Mouse (Mus musculus) C3H10T1/2 (cell line): ENCODE results near the gene Emc9. TPM values are rescaled to one million over a fixed set of nuclear protein-coding genes. Genes with fewer than 3 reads are reported as not detected.

Experiments
- polyA plus RNA-seq, 2 experiments: library from polyadenylated mRNA; unstranded; fragments of >200 nt; fragmentation: generic; extraction: Trizol; gene quantifications; one replicate each; pipeline ENCODE4 v1.2.1; 2012; ENCODE audit warnings: missing spikeins in 2 of 2

Gene Emc9
- 10 to 100 TPM in 1 of 2 experiments, 1 to 10 TPM in 1; 6.1 to 11.5 TPM for polyA plus RNA-seq

DNA sequence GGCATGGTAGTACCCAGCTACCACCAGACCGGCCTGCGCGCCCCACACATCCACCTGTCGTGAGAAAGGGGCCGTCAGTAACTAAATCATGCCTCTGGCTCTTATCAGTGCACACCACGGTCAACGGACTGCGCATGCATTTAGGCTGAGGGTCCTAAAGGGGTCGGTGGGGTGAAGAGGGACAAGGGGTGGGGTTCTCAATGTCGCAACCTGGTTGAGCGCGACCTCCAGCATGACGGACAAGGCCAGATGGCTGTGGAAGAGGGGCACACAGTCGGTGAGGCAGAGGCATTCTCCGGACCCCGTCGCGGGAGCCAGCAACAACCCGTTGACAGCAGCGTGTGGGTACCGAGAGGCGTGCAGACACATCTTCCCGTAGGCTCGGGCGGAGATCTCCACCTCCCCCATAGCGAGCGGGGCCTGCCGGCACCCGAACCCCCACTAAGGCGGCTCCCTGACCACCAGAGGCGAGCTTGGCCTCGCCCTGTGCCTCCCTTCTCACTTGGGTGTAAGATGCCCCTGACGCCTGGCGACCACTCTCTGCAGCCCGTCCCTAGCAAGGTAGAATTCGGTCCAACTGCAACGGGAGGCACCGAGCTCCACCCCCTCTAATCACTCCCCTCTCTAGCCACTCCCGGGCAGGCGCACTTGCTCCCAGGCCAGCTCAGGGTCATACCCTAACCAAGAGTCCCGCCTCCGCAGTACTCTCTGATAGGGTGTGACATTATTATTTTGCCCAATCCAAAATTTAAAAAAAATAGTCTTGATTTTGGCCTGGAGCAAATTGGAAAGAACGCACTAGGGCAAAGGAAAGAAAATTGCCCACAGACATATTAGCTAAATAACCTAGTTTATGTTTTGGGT is at the start of gene Emc9:
Gene Emc9 (minus strand): TSS at position 601 of the 864 bp plus-strand sequence.

GRCm38 (mm10) chr14:55617822-55618221 is 32.7 kb upstream of the Emc9 start, which contains the start of gene Rec8:
Rec8 (plus strand) TSS chr14:55618037.

DNA sequence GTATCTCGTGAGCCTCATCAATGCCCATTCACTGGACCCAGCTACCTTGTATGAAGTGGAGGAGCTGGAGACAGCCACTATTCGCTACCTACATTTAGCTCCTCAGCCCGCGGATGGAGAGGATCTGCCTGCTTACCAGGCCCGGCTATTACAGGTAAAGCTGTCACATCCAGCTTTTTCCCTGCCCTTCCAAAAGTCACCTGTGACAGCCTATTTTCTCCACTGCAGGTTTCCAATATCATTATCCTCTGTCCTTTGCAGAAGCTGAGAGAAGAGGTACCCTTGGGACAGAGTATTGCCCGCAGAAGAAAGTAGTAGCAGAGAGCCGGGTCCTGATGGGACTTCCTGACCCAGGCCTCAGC is 18.1 kb upstream of the Emc9 start, which contains the start of gene Irf9:
Gene Irf9 (plus strand): TSS at position 301 of the 362 bp plus-strand sequence.

GRCm38 (mm10) chr14:55591331-55591891 is 6.3 kb upstream of the Emc9 start, which contains the start of gene Rnf31:
Rnf31 (plus strand) TSS chr14:55591708.

DNA sequence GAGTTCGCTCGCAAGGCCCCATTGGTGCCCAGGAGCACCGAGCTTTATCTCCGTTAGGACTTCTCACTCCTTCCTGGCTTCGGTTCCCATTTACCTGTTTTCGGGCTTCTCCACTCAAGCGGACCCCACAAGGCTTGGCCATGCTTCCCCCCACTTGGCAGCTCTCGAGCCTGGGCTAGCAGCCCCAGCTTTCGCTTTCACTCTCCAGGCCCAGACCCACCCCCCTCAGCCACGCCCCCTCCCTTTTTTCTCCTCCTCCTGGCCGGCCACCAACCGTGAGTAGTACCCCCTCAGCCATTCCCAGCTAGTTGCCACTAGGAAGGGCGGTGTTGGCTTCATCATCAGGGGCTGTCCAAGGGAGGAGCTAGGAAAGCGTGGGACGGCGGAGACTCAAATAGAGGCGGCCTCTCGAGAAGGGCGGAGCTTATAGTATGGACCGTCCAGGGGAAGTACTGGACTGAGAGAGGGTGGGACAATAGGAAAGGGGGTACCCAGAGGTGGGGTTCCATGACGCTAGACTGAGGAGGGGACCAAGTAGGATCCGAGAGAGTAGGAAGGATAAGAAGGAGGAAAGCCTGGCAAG is 5.7 kb upstream of the Emc9 start, which contains the start of gene Psme2:
Gene Psme2 (minus strand): TSS at position 366 of the 583 bp plus-strand sequence.

GRCm38 (mm10) chr14:55577871-55578667 is 7.0 kb downstream of the Emc9 start, which contains the start of gene Psme1:
Psme1 (plus strand) TSS chr14:55578123.

DNA sequence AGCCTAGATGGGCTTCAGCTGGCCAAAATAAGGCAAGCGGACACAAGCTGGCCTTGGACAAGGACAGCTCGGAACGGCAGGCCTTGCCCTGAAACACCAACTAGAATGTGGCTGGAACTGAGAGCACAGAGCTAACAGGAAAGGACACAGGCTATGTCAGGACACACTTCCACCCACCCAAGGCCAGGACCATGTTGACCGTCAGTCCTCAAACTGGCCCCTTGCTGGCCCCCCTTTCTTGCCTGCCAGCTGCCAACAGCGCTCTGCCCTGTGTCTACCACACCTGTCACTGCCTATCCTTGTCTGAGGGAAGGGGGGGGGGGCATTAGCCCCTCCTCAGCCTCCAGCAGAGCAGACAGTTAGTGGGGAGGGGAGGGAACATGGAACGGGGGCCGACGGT is 9.8 kb downstream of the Emc9 start, which contains the start of gene Fitm1:
Gene Fitm1 (plus strand): TSS at position 316 of the 400 bp plus-strand sequence.

GRCm38 (mm10) chr14:55560202-55561073 is 24.7 kb downstream of the Emc9 start, which contains the start of gene A730061H03Rik:
A730061H03Rik (minus strand) TSS chr14:55560406.

DNA sequence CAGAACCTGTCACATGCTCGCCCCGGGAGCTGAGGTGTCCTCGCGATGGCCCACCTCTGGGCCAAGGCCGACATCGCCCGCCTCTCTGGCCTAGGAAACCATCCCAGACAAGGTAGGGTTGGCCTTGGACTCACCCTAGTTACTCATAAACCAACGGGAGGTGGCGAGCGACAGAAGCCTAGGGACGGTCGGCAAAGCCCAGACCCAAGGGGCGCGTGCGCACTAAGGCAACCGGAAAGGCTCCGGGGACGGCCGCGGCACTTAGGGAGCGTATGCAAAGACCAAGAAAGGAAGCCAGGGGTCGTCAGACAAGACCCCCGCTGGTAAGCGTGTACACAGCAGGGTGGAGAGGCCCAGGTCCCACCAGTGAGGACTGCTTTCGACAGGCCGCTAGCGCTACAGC is 25.3 kb downstream of the Emc9 start, which contains the start of gene Dcaf11:
Gene Dcaf11 (plus strand): TSS at position 208 of the 403 bp plus-strand sequence.

DNA sequence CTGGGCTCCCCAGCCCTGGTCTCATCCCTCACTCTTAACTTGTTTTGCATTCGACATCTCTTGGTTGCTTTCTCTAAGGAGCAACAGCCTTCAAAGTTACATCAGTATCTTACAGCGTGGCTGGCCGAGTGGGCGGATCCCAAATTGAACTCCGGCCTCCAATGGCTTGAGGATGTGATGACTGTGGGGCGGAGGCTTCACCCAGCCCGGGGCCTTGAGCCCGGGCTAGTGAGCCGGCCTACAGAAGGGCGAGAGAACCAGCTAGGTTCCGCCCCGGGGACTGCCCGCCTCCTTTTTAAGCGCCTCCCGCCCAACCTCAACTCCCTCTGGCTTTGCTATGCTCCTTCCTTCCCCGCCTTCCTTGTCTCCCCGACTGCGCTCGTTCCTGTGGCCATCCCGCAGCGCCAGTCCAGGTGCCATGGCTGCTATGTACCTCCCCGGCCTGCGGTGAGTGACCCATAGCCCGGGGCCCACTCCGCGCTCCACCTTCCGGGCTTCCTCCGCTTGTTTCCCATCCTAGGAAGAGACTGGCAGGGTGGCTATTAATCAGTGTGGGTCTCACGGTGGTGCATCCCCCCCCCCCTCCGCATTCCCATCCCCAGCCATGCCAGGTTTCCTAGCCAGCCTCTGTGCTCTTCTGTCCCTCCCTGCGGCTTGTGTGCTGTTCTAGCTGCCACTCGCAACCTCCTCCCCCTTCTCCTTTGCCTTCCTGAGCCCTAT is 44.9 kb downstream of the Emc9 start, which contains the start of gene Pck2:
Gene Pck2 (plus strand): TSS at position 200 of the 720 bp plus-strand sequence.

Other genes starting within 250 kb of the Emc9 start
- gene Dhrs4, start 106.5 kb downstream of the Emc9 start, polyA plus RNA-seq = 10 to 100 TPM; 26.9 to 60.5 TPM
- under 1 TPM; 0.02 to 0.26 TPM for gene Carmil3, start 94.7 kb downstream of the Emc9 start, polyA plus RNA-seq
- not detected for gene Cpne6, start 74.9 kb downstream of the Emc9 start, polyA plus RNA-seq
- under 1 TPM in 1 of 2 experiments, not detected in 1; 0.01 TPM for gene Nrl, start 60.3 kb downstream of the Emc9 start, polyA plus RNA-seq
- 10 to 100 TPM; 43.7 to 67.2 TPM for gene Pck2, start 45.0 kb downstream of the Emc9 start, polyA plus RNA-seq
- 10 to 100 TPM; 16.2 to 34.9 TPM for gene Dcaf11, start 25.3 kb downstream of the Emc9 start, polyA plus RNA-seq
- gene A730061H03Rik, start 24.9 kb downstream of the Emc9 start, polyA plus RNA-seq = under 1 TPM; 0.21 to 0.70 TPM
- gene Fitm1, start 9.7 kb downstream of the Emc9 start, polyA plus RNA-seq = not detected
- gene Psme1, start 7.2 kb downstream of the Emc9 start, polyA plus RNA-seq = 100 to 1,000 TPM; 148 to 216 TPM
- gene Psme2, start 5.8 kb upstream of the Emc9 start, polyA plus RNA-seq = 100 to 1,000 TPM; 139 to 336 TPM
- gene Rnf31, start 6.4 kb upstream of the Emc9 start, polyA plus RNA-seq = 10 to 100 TPM; 18.0 to 18.4 TPM
- gene Irf9, start 18.3 kb upstream of the Emc9 start, polyA plus RNA-seq = 10 to 100 TPM in 1 of 2 experiments, 1 to 10 TPM in 1; 1.0 to 22.0 TPM
- not detected for gene Rec8, start 32.7 kb upstream of the Emc9 start, polyA plus RNA-seq
- 100 to 1,000 TPM in 1 of 2 experiments, 10 to 100 TPM in 1; 83.9 to 139 TPM for gene Ipo4, start 50.7 kb upstream of the Emc9 start, polyA plus RNA-seq
- under 1 TPM; 0.04 to 0.05 TPM for gene Gm49378, start 52.6 kb upstream of the Emc9 start, polyA plus RNA-seq
- gene Tm9sf1, start 58.5 kb upstream of the Emc9 start, polyA plus RNA-seq = 10 to 100 TPM; 25.9 to 65.1 TPM
- gene Tssk4, start 64.9 kb upstream of the Emc9 start, polyA plus RNA-seq = 1 to 10 TPM in 1 of 2 experiments, under 1 TPM in 1; 0.29 to 1.1 TPM
- gene Mdp1, start 75.2 kb upstream of the Emc9 start, polyA plus RNA-seq = 10 to 100 TPM in 1 of 2 experiments, 1 to 10 TPM in 1; 9.1 to 23.8 TPM
- 10 to 100 TPM in 1 of 2 experiments, 1 to 10 TPM in 1; 5.5 to 13.1 TPM for gene Gmpr2, start 86.6 kb upstream of the Emc9 start, polyA plus RNA-seq
- gene Nedd8, start 86.8 kb upstream of the Emc9 start, polyA plus RNA-seq = 100 to 1,000 TPM; 239 to 456 TPM
- gene Tinf2, start 96.5 kb upstream of the Emc9 start, polyA plus RNA-seq = 10 to 100 TPM in 1 of 2 experiments, 1 to 10 TPM in 1; 9.3 to 11.8 TPM
- under 1 TPM; 0.01 to 0.08 TPM for gene Tgm1, start 128.6 kb upstream of the Emc9 start, polyA plus RNA-seq
- 10 to 100 TPM in 1 of 2 experiments, 1 to 10 TPM in 1; 8.2 to 12.8 TPM for gene Rabggta, start 137.0 kb upstream of the Emc9 start, polyA plus RNA-seq
- 10 to 100 TPM; 46.0 to 89.8 TPM for gene Dhrs1, start 160.4 kb upstream of the Emc9 start, polyA plus RNA-seq
- gene Nop9, start 160.4 kb upstream of the Emc9 start, polyA plus RNA-seq = 10 to 100 TPM; 15.2 to 35.9 TPM
- gene Cideb, start 173.2 kb upstream of the Emc9 start, polyA plus RNA-seq = 1 to 10 TPM in 1 of 2 experiments, under 1 TPM in 1; 0.11 to 3.7 TPM
- gene Ltb4r2, start 176.1 kb upstream of the Emc9 start, polyA plus RNA-seq = under 1 TPM; 0.02 to 0.05 TPM
- gene Ltb4r1, start 180.7 kb upstream of the Emc9 start, polyA plus RNA-seq = under 1 TPM in 1 of 2 experiments, not detected in 1; 0.04 TPM
- not detected for gene Adcy4, start 198.8 kb upstream of the Emc9 start, polyA plus RNA-seq
- 1 to 10 TPM; 3.8 to 4.1 TPM for gene Ripk3, start 203.6 kb upstream of the Emc9 start, polyA plus RNA-seq
- 10 to 100 TPM in 1 of 2 experiments, 1 to 10 TPM in 1; 2.5 to 19.8 TPM for gene Nfatc4, start 237.8 kb upstream of the Emc9 start, polyA plus RNA-seq